Mouse (Mus musculus): Measurements from ENCODE around the gene Zmynd19. TPM values are rescaled to one million over a fixed set of nuclear protein-coding genes. Genes with fewer than 3 reads are reported as not detected.

Zmynd19 gene
- polyA plus RNA-seq, 1 experiment, result 6.3 TPM

DNA sequence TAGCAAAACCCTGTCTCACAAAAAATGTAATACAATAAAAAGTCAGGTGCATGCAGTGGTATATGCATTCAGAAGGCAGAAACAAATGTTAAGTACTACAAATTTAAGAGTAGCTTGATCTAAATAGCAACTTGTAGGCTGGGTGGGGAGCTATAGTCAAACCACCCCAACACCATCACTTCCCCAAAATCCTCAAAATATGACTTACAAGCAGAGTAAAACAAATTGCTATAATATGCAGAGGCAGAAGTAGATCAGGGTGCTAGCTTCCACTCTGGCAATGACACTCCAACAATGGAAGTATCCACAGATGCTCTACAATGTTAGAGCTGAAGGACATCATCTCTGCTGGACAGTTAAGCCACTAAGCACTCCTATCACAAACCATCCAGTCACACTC, 37.0 kb upstream of the Zmynd19 start:
- no peak for DNase-seq
- Histone ChIP-seq H3K27me3 (replicated peaks; ENCODE audit: control insufficient read depth, insufficient read depth, low read length) (no peaks in the 10 kb centered on the region), H3K27ac (ENCODE audit: insufficient read depth, low read depth, low read length) (no peak overlapping the region), H3K4me1 (ENCODE audit: control insufficient read depth, insufficient read depth, low read length) (peaks cover 4% of the 10 kb centered on the region; the same call in 1 of the 2 replicates), H3K36me3 (ENCODE audit: control insufficient read depth, insufficient read depth, low read length) (no peaks in the 10 kb centered on the region), H3K4me3 (ENCODE audit: insufficient read depth, low read depth, low read length) (no peak overlapping the region)
- TF ChIP-seq POLR2A (IDR thresholded peaks at IDR 0.05; ENCODE audit: low read depth, low read length) (no peak), CTCF (conservative IDR thresholded peaks at IDR 0.05; ENCODE audit: insufficient read depth, insufficient read length, low read depth, low read length) (no peak)

DNA sequence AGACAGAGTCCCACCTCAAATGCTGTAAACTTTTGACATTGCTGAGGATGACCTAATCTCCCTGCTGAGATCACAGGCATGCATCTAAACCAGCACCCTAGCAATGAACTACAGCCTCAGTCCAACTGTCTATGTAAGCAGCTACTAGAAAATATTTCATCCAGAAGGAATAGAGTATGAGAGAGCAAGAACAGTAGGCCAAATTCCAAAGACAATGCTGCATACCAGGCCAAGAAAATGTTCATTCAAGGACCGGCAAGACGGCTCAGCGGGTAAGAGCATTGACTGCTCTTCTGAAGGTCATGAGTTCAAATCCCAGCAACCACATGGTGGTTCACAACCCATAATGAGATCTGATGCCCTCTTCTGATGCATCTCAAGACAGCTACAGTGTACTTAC, 34.8 kb upstream of the Zmynd19 start:
- DNase-seq, result peak; percentile 33
- Histone ChIP-seq H3K27ac (ENCODE audit: insufficient read depth, low read depth, low read length) (no peak overlapping the region), H3K4me3 (ENCODE audit: insufficient read depth, low read depth, low read length) (no peak overlapping the region), H3K4me1 (ENCODE audit: control insufficient read depth, insufficient read depth, low read length) (peaks cover 4% of the 10 kb centered on the region; the same call in 1 of the 2 replicates), H3K27me3 (replicated peaks; ENCODE audit: control insufficient read depth, insufficient read depth, low read length) (no peaks in the 10 kb centered on the region), H3K36me3 (ENCODE audit: control insufficient read depth, insufficient read depth, low read length) (no peaks in the 10 kb centered on the region)
- no peak for TF ChIP-seq POLR2A (IDR thresholded peaks at IDR 0.05; ENCODE audit: low read depth, low read length)
- no peak for TF ChIP-seq CTCF (conservative IDR thresholded peaks at IDR 0.05; ENCODE audit: insufficient read depth, insufficient read length, low read depth, low read length)
- 35% methylated on average over 3 of the region's 3 CpGs for WGBS

DNA sequence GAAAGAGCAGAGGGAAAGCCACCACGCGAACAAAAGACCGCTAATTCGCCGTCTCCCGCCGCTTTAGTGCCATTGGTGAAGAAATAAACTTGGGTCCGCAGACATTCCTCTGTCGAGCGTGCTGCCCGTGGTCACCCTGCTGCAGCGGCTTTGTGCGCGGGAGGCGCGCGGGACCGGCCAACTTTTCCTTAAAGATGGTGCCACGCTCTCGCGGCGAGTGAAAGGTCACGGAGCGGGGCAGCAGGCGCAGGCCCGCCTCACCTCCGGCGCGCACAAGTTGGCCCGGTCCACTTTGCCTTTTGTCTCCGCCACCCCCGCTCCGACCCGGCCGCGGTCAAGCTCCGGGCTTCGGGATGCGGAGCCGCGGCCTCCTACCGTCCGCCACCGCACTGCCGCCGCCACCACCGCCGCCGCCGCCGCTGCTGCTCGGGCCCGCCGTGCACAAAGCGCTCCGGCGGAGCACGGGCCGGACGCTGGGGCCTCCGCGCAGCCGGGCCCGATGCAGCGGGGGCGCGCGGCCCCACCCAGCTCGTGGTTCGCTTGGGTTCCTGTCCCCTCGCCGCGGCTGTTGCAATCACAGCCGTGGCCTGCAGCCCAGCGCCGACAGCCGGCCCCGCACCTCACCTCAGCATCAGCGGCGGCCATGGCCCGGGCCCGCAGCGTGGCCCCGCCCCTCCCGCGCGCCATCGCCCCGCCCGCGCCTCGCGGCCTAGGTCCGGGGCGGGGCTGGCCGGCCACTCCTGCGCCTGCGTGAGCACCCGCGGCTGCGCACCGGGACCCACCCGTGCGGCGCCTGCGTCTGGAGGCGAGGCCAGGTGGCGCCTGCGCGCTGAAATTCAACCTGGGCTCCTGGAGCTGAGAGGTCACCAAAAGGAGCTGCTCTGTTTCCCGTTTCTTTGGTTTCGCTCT, 30.4 kb upstream of the Zmynd19 start, which contains the start of gene Ehmt1:
TSS of gene Ehmt1 (minus strand) at position 685 of the 909 bp plus-strand sequence.
- WGBS, result under 1% methylated on average over 112 of the region's 112 CpGs
- H3K27me3 ChIP-seq (replicated peaks; ENCODE audit: control insufficient read depth, insufficient read depth, low read length), result no peaks in the 10 kb centered on the region
- H3K27ac ChIP-seq (ENCODE audit: insufficient read depth, low read depth, low read length), result peak within 1 kb of the TSS; percentile 85
- no peaks in the 10 kb centered on the region for H3K36me3 ChIP-seq (ENCODE audit: control insufficient read depth, insufficient read depth, low read length)
- no peak for TF ChIP-seq POLR2A (IDR thresholded peaks at IDR 0.05; ENCODE audit: low read depth, low read length)
- no peak for TF ChIP-seq CTCF (conservative IDR thresholded peaks at IDR 0.05; ENCODE audit: insufficient read depth, insufficient read length, low read depth, low read length)
- peak within 1 kb of the TSS; percentile 92 for H3K4me3 ChIP-seq (ENCODE audit: insufficient read depth, low read depth, low read length)
- DNase-seq, result peak; percentile 97
- H3K4me1 ChIP-seq (ENCODE audit: control insufficient read depth, insufficient read depth, low read length), result peaks cover 4% of the 10 kb centered on the region; the same call in 1 of the 2 replicates

DNA sequence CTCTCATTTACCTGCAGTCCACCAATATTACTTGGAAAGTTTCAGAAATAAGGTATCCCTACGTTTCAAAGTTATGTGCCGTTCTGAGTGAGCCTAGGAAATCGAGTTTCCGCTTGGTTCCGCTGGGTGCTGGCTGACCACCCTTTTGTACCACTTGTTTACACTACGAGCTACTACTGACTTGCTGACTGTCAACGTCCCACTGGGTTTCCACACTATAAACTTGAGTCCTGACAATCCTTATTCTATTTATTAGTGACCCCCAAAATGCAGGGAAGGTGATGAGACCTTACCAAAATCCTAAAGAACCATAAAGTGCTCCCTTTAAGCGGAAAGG, 29.8 kb upstream of the Zmynd19 start:
- 9% methylated on average over 8 of the region's 8 CpGs for WGBS
- no peak for DNase-seq
- H3K36me3 ChIP-seq (ENCODE audit: control insufficient read depth, insufficient read depth, low read length), result no peaks in the 10 kb centered on the region

DNA sequence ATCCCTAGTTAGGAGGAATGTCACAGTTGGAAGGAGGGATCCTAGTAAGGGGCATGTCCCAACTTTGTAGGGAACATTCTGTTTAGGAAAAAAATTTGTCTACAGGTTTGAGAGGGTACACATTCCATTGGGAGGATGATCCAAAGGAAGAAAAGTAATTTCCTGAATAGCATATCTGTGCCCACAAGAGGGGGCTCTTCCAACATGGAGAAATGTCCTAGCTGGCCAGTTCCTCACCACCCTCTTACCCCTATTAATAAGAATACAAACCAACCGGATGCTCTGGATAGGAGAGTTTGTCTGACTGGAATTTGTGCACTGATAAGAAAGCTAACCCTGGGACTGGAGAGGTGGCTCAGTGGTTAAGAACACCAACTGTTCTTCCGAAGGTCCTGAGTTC, 26.0 kb upstream of the Zmynd19 start:
- 44% methylated on average over 2 of the region's 2 CpGs for WGBS
- TF ChIP-seq POLR2A (IDR thresholded peaks at IDR 0.05; ENCODE audit: low read depth, low read length) (no peak), CTCF (conservative IDR thresholded peaks at IDR 0.05; ENCODE audit: insufficient read depth, insufficient read length, low read depth, low read length) (peak; percentile 57)
- no peaks in the 10 kb centered on the region for H3K27me3 ChIP-seq (replicated peaks; ENCODE audit: control insufficient read depth, insufficient read depth, low read length)
- DNase-seq, result peak; percentile 45
- no peaks in the 10 kb centered on the region for H3K36me3 ChIP-seq (ENCODE audit: control insufficient read depth, insufficient read depth, low read length)
- H3K4me1 ChIP-seq (ENCODE audit: control insufficient read depth, insufficient read depth, low read length), result peaks cover 10% of the 10 kb centered on the region; the same call in 1 of the 2 replicates
- H3K27ac ChIP-seq (ENCODE audit: insufficient read depth, low read depth, low read length), result no peak overlapping the region
- H3K4me3 ChIP-seq (ENCODE audit: insufficient read depth, low read depth, low read length), result no peak overlapping the region

More for the DNA sequence above, 29.8 kb upstream of the Zmynd19 start:
- H3K27ac ChIP-seq (ENCODE audit: insufficient read depth, low read depth, low read length), result peak overlapping the region; percentile 85
- no peaks in the 10 kb centered on the region for H3K27me3 ChIP-seq (replicated peaks; ENCODE audit: control insufficient read depth, insufficient read depth, low read length)
- H3K4me1 ChIP-seq (ENCODE audit: control insufficient read depth, insufficient read depth, low read length), result peaks cover 1% of the 10 kb centered on the region; the same call in 1 of the 2 replicates
- peak overlapping the region; percentile 45 for H3K4me3 ChIP-seq (ENCODE audit: insufficient read depth, low read depth, low read length)
- TF ChIP-seq CTCF (conservative IDR thresholded peaks at IDR 0.05; ENCODE audit: insufficient read depth, insufficient read length, low read depth, low read length), result no peak
- TF ChIP-seq POLR2A (IDR thresholded peaks at IDR 0.05; ENCODE audit: low read depth, low read length), result no peak

DNA sequence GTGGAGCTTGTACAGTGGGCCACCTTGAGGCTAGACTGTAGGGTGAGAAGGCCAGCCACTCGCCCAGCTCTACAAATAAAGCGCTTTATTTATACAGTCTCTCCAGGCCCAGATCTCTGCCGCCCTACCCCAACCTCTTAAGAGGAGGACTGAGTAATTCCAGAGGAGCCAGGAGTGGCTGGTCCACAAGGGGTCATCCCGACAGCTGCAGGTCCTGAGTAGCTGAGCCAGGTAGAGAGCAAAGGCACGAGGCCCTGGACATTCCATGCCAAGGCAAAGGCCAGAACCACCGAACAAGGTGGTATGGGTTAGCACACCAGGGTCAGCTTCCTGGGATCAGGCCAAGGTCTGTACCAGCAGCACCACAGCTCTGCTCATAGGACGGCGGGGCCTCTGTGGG, 24.3 kb upstream of the Zmynd19 start:
- DNase-seq, result no peak
- WGBS, result 77% methylated on average over 8 of the region's 8 CpGs
- H3K4me1 ChIP-seq (ENCODE audit: control insufficient read depth, insufficient read depth, low read length), result peaks cover 21% of the 10 kb centered on the region; the same call in 1 of the 2 replicates
- no peaks in the 10 kb centered on the region for H3K36me3 ChIP-seq (ENCODE audit: control insufficient read depth, insufficient read depth, low read length)
- no peak overlapping the region for H3K4me3 ChIP-seq (ENCODE audit: insufficient read depth, low read depth, low read length)
- H3K27ac ChIP-seq (ENCODE audit: insufficient read depth, low read depth, low read length), result no peak overlapping the region
- H3K27me3 ChIP-seq (replicated peaks; ENCODE audit: control insufficient read depth, insufficient read depth, low read length), result no peaks in the 10 kb centered on the region
- no peak for TF ChIP-seq CTCF (conservative IDR thresholded peaks at IDR 0.05; ENCODE audit: insufficient read depth, insufficient read length, low read depth, low read length)
- TF ChIP-seq POLR2A (IDR thresholded peaks at IDR 0.05; ENCODE audit: low read depth, low read length), result no peak

DNA sequence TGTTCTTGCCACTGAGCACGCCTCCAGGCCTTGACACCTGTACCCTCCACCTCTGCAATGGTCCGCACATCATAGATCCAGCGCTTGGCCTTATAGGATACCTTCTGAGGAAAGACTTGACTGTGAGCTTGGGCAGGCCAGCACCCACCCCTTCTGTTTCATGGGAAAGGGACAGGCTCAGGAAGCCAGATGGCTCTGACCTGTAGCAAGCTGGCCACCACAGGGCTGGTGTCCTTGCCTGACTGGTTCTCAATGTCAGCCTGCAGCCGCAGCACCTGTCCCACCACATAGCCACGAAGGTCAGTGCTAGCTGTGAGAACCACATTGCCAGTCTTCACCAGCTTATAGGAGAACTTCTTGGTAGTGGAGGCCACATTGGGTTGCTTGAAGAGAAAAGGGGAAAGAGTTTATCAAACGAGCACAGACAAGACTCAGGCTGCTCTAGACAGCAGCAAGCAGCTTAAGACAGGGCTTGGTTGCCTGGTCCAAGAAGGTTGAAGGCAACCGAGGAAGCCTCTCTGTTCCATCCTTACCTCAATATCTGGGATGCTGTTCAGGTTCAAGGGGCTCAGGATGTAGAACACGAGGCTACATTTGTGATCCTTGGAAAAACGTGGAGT, 23.1 kb upstream of the Zmynd19 start:
- 77% methylated on average over 9 of the region's 9 CpGs for WGBS

More for the DNA sequence above, 23.1 kb upstream of the Zmynd19 start:
- no peak for TF ChIP-seq POLR2A (IDR thresholded peaks at IDR 0.05; ENCODE audit: low read depth, low read length)
- TF ChIP-seq CTCF (conservative IDR thresholded peaks at IDR 0.05; ENCODE audit: insufficient read depth, insufficient read length, low read depth, low read length), result no peak
- no peaks in the 10 kb centered on the region for H3K27me3 ChIP-seq (replicated peaks; ENCODE audit: control insufficient read depth, insufficient read depth, low read length)
- H3K27ac ChIP-seq (ENCODE audit: insufficient read depth, low read depth, low read length), result peak overlapping the region; percentile 84
- no peaks in the 10 kb centered on the region for H3K36me3 ChIP-seq (ENCODE audit: control insufficient read depth, insufficient read depth, low read length)
- H3K4me1 ChIP-seq (ENCODE audit: control insufficient read depth, insufficient read depth, low read length), result peaks cover 21% of the 10 kb centered on the region; the same call in 1 of the 2 replicates
- DNase-seq, result peak; percentile 49
- H3K4me3 ChIP-seq (ENCODE audit: insufficient read depth, low read depth, low read length), result no peak overlapping the region
